Mouse (Mus musculus): ENCODE data around the gene Golga1.

Gene Golga1

DNA sequence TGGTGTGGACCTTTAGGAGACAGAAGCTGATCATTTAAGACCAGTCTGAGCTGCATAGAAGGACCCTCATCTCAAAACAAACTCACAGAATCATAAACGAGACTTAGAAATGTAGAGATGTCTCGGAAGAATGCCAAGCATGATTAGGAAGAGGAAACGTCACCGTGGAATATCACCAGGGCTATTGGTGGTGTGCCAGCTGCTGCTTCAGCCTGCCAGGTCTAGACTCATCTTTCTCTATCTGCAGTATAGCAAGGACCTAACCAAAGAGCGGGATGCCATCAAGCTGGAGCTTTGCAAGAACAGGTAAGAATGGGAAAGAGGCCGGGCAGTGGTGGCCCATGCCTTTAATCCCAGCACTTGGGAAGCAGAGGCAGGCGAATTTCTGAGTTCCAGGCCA, 91.6 kb downstream of the Golga1 start:
- DNase-seq: no peak

DNA sequence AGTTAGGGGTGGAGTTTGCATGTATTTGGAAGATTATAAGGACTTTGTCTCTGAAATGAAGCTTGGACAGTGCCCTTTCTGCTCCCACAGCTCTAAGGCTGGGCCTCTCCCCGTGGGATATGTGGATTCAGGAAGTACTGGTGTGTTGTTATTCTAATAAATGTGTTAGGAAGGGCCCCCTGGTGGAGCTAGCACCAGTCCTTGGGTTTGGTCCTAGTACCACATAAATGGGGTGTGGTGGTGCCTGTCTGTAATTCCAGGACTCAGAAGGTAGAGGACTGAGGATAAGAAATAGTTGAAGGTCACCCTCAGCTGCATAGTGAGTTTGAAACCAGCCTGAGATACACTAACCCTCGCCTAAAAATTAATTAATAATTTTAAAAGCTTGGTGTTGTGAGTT, 92.1 kb downstream of the Golga1 start:
- no peak for DNase-seq

DNA sequence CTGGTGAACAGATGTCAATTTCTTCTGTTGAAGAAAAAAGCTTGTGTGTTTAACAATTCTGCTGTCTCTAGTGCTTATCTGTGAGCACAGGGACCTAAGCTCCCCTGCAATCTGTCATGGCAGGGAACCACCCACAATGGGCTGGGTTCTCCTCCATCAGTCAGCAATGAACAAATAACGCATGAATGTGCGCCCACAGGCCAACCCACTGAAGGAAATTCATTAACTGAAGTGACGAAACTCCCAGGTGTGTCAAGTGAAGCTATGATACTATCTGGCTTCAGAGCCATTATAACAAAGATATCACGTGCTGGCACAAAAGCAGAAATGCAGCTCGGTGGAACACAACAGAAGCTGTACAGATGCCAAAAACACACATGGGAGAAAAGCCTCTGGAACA, 95.3 kb downstream of the Golga1 start:
- DNase-seq: no peak

DNA sequence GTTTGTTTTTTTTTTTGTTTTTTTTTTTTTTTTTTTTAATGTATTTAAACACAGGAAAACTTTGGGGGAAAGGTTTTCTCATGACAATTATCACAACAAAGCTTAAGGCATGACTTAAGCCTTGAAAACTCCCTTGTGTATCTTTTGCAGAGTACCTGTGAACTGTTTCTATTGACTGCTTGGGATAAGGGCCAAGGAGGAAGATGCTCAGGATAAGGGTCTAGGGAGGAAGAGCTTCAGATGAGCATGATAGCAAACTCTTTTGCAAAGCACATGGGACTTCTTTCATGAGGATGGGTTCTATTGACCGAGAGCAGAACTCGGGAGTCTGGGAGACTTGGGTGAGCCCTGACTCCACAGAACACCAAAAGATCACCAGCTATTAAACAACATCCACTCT, 95.7 kb downstream of the Golga1 start:
- no peak for DNase-seq
